Mouse (Mus musculus): ENCODE results near the gene Tnr. TPM values are rescaled to one million over a fixed set of nuclear protein-coding genes. Genes with fewer than 3 reads are reported as not detected.

The Tnr gene
- total and polyA plus RNA-seq, 2 experiments, result not detected

- Histone ChIP-seq H3K27ac (replicated peaks; ENCODE audit: insufficient read depth, low read depth, low read length) (no peak overlapping the region), H3K4me1 (ENCODE audit: control insufficient read depth, insufficient read depth, low read length) (no peaks in the 10 kb centered on the region), H3K4me3 (ENCODE audit: insufficient read depth, low read depth, low read length) (no peak overlapping the region), H3K9ac (ENCODE audit: low read depth, low read length) (no peak overlapping the region), H3K79me2 (ENCODE audit: control insufficient read depth, insufficient read depth, low read length) (no peaks in the 10 kb centered on the region), H3K36me3 (ENCODE audit: control insufficient read depth, insufficient read depth, low read length) (no peaks in the 10 kb centered on the region), H3K27me3 (ENCODE audit: control insufficient read depth, insufficient read depth, low read length) (peaks cover 2% of the 10 kb centered on the region; the same call in 1 of the 2 replicates)
- DNase-seq (ENCODE audit: extremely low read depth, low read depth, low spot score), result no peak
- no peak for TF ChIP-seq CTCF (IDR thresholded peaks at IDR 0.05; ENCODE audit: low read depth, low read length)
- TF ChIP-seq POLR2A (IDR thresholded peaks at IDR 0.05; ENCODE audit: extremely low read depth, insufficient read depth, low read length), result no peak
- 58% methylated on average over 10 of the region's 10 CpGs for WGBS
Observed at GRCm38 (mm10) chr1:159551036-159551435, 27.5 kb downstream of the Tnr start.

GRCm38 (mm10) chr1:159551591-159552442, 28.2 kb downstream of the Tnr start:
- no peaks in the 10 kb centered on the region for H3K36me3 ChIP-seq (ENCODE audit: control insufficient read depth, insufficient read depth, low read length)
- H3K4me3 ChIP-seq (ENCODE audit: insufficient read depth, low read depth, low read length), result no peak overlapping the region
- H3K79me2 ChIP-seq (ENCODE audit: control insufficient read depth, insufficient read depth, low read length), result no peaks in the 10 kb centered on the region
- no peak overlapping the region for H3K9ac ChIP-seq (ENCODE audit: low read depth, low read length)
- TF ChIP-seq CTCF (IDR thresholded peaks at IDR 0.05; ENCODE audit: low read depth, low read length) (no peak), POLR2A (IDR thresholded peaks at IDR 0.05; ENCODE audit: extremely low read depth, insufficient read depth, low read length) (no peak)
- peaks cover 2% of the 10 kb centered on the region; the same call in 1 of the 2 replicates for H3K27me3 ChIP-seq (ENCODE audit: control insufficient read depth, insufficient read depth, low read length)
- H3K4me1 ChIP-seq (ENCODE audit: control insufficient read depth, insufficient read depth, low read length), result no peaks in the 10 kb centered on the region
- H3K27ac ChIP-seq (replicated peaks; ENCODE audit: insufficient read depth, low read depth, low read length), result no peak overlapping the region
- DNase-seq (ENCODE audit: extremely low read depth, low read depth, low spot score), result no peak
- WGBS, result 55% methylated on average over 17 of the region's 17 CpGs

- WGBS, result 78% methylated on average over 3 of the region's 3 CpGs
- Histone ChIP-seq H3K9ac (ENCODE audit: low read depth, low read length) (no peak overlapping the region), H3K79me2 (ENCODE audit: control insufficient read depth, insufficient read depth, low read length) (no peaks in the 10 kb centered on the region), H3K27me3 (ENCODE audit: control insufficient read depth, insufficient read depth, low read length) (no peaks in the 10 kb centered on the region), H3K36me3 (ENCODE audit: control insufficient read depth, insufficient read depth, low read length) (no peaks in the 10 kb centered on the region), H3K27ac (replicated peaks; ENCODE audit: insufficient read depth, low read depth, low read length) (no peak overlapping the region), H3K4me1 (ENCODE audit: control insufficient read depth, insufficient read depth, low read length) (no peaks in the 10 kb centered on the region), H3K4me3 (ENCODE audit: insufficient read depth, low read depth, low read length) (no peak overlapping the region)
- DNase-seq (ENCODE audit: extremely low read depth, low read depth, low spot score), result no peak
- TF ChIP-seq POLR2A (IDR thresholded peaks at IDR 0.05; ENCODE audit: extremely low read depth, insufficient read depth, low read length) (no peak), CTCF (IDR thresholded peaks at IDR 0.05; ENCODE audit: low read depth, low read length) (no peak)
Observed at GRCm38 (mm10) chr1:159561616-159562015, 38.0 kb downstream of the Tnr start.

- TF ChIP-seq CTCF (IDR thresholded peaks at IDR 0.05; ENCODE audit: low read depth, low read length), result no peak
- no peak for TF ChIP-seq POLR2A (IDR thresholded peaks at IDR 0.05; ENCODE audit: extremely low read depth, insufficient read depth, low read length)
- no peak for DNase-seq (ENCODE audit: extremely low read depth, low read depth, low spot score)
- whole genome bisulfite sequencing, result 91% methylated on average over 1 of the region's 1 CpGs
Observed at GRCm38 (mm10) chr1:159565129-159565528, 41.6 kb downstream of the Tnr start.

GRCm38 (mm10) chr1:159566046-159566445, 42.5 kb downstream of the Tnr start:
- no peak for DNase-seq (ENCODE audit: extremely low read depth, low read depth, low spot score)
- WGBS, result 83% methylated on average over 6 of the region's 6 CpGs
- H3K79me2 ChIP-seq (ENCODE audit: control insufficient read depth, insufficient read depth, low read length), result no peaks in the 10 kb centered on the region
- no peak overlapping the region for H3K9ac ChIP-seq (ENCODE audit: low read depth, low read length)
- no peaks in the 10 kb centered on the region for H3K27me3 ChIP-seq (ENCODE audit: control insufficient read depth, insufficient read depth, low read length)
- no peaks in the 10 kb centered on the region for H3K4me1 ChIP-seq (ENCODE audit: control insufficient read depth, insufficient read depth, low read length)
- TF ChIP-seq POLR2A (IDR thresholded peaks at IDR 0.05; ENCODE audit: extremely low read depth, insufficient read depth, low read length) (no peak), CTCF (IDR thresholded peaks at IDR 0.05; ENCODE audit: low read depth, low read length) (no peak)
- H3K36me3 ChIP-seq (ENCODE audit: control insufficient read depth, insufficient read depth, low read length), result no peaks in the 10 kb centered on the region
- no peak overlapping the region for H3K27ac ChIP-seq (replicated peaks; ENCODE audit: insufficient read depth, low read depth, low read length)
- no peak overlapping the region for H3K4me3 ChIP-seq (ENCODE audit: insufficient read depth, low read depth, low read length)

More at GRCm38 (mm10) chr1:159565129-159565528, 41.6 kb downstream of the Tnr start:
- Histone ChIP-seq H3K36me3 (ENCODE audit: control insufficient read depth, insufficient read depth, low read length) (no peaks in the 10 kb centered on the region), H3K79me2 (ENCODE audit: control insufficient read depth, insufficient read depth, low read length) (no peaks in the 10 kb centered on the region), H3K27me3 (ENCODE audit: control insufficient read depth, insufficient read depth, low read length) (no peaks in the 10 kb centered on the region), H3K27ac (replicated peaks; ENCODE audit: insufficient read depth, low read depth, low read length) (no peak overlapping the region), H3K4me1 (ENCODE audit: control insufficient read depth, insufficient read depth, low read length) (no peaks in the 10 kb centered on the region), H3K4me3 (ENCODE audit: insufficient read depth, low read depth, low read length) (no peak overlapping the region), H3K9ac (ENCODE audit: low read depth, low read length) (no peak overlapping the region)

- Histone ChIP-seq H3K27ac (replicated peaks; ENCODE audit: insufficient read depth, low read depth, low read length) (no peak overlapping the region), H3K79me2 (ENCODE audit: control insufficient read depth, insufficient read depth, low read length) (no peaks in the 10 kb centered on the region), H3K9ac (ENCODE audit: low read depth, low read length) (no peak overlapping the region), H3K27me3 (ENCODE audit: control insufficient read depth, insufficient read depth, low read length) (no peaks in the 10 kb centered on the region), H3K36me3 (ENCODE audit: control insufficient read depth, insufficient read depth, low read length) (no peaks in the 10 kb centered on the region), H3K4me1 (ENCODE audit: control insufficient read depth, insufficient read depth, low read length) (no peaks in the 10 kb centered on the region), H3K4me3 (ENCODE audit: insufficient read depth, low read depth, low read length) (no peak overlapping the region)
- no peak for DNase-seq (ENCODE audit: extremely low read depth, low read depth, low spot score)
- TF ChIP-seq POLR2A (IDR thresholded peaks at IDR 0.05; ENCODE audit: extremely low read depth, insufficient read depth, low read length) (no peak), CTCF (IDR thresholded peaks at IDR 0.05; ENCODE audit: low read depth, low read length) (no peak)
- WGBS, result 85% methylated on average over 7 of the region's 7 CpGs
Observed at GRCm38 (mm10) chr1:159567171-159567570, 43.6 kb downstream of the Tnr start.

All from liver, adult 2 months (tissue).